Mouse (Mus musculus): ENCODE data around the gene Inmt. TPM values are rescaled to one million over a fixed set of nuclear protein-coding genes. Genes with fewer than 3 reads are reported as not detected.
"Not testable (repeated sequence)": the region's sequence is repeated elsewhere in the genome, so short reads cannot be mapped to it uniquely, and the experiment has no call there.

The Inmt gene
- polyA plus RNA-seq, 1 experiment from 2014 or later = 0.71 TPM

- H3K9ac ChIP-seq; H3K4me3 ChIP-seq; H3K27me3 ChIP-seq; ATAC-seq (ENCODE audit: low FRiP score, low read depth); H3K36me3 ChIP-seq; H3K4me2 ChIP-seq (replicated peaks); H3K4me1 ChIP-seq; H3K9me3 ChIP-seq; H3K27ac ChIP-seq: not testable (repeated sequence)
- WGBS = 92% methylated on average over 17 of the region's 17 CpGs
Measured at GRCm38 (mm10) chr6:55187827-55188226, 13.0 kb upstream of the Inmt start.

GRCm38 (mm10) chr6:55182655-55183430 lies 8.0 kb upstream of the Inmt start:
- Histone ChIP-seq H3K9me3 (no peaks in the 10 kb centered on the region; the same call in 1 of the 2 replicates), H3K27ac (no peak overlapping the region), H3K4me2 (replicated peaks) (no peak overlapping the region), H3K4me1 (no peaks in the 10 kb centered on the region), H3K9ac (no peak overlapping the region), H3K36me3 (no peaks in the 10 kb centered on the region), H3K4me3 (no peak overlapping the region), H3K27me3 (no peaks in the 10 kb centered on the region)
- 88% methylated on average over 1 of the region's 1 CpGs for WGBS
- no peak for ATAC-seq (ENCODE audit: low FRiP score, low read depth)

- WGBS = 83% methylated on average over 7 of the region's 7 CpGs
- no peaks in the 10 kb centered on the region for H3K9me3 ChIP-seq
- no peak overlapping the region for H3K4me2 ChIP-seq (replicated peaks)
- peaks cover 6% of the 10 kb centered on the region for H3K4me1 ChIP-seq
- no peaks in the 10 kb centered on the region for H3K36me3 ChIP-seq
- no peaks in the 10 kb centered on the region for H3K27me3 ChIP-seq
- H3K4me3 ChIP-seq = no peak overlapping the region
- no peak for ATAC-seq (ENCODE audit: low FRiP score, low read depth)
- H3K27ac ChIP-seq = no peak overlapping the region
- no peak overlapping the region for H3K9ac ChIP-seq
Measured at GRCm38 (mm10) chr6:55179560-55179959, 4.7 kb upstream of the Inmt start.

GRCm38 (mm10) chr6:55177060-55177732 lies 2.4 kb upstream of the Inmt start:
- Histone ChIP-seq H3K36me3 (no peaks in the 10 kb centered on the region), H3K27me3 (no peaks in the 10 kb centered on the region), H3K4me3 (no peak overlapping the region), H3K27ac (no peak overlapping the region), H3K4me1 (peaks cover 8% of the 10 kb centered on the region), H3K9ac (no peak overlapping the region), H3K9me3 (no peaks in the 10 kb centered on the region), H3K4me2 (replicated peaks) (no peak overlapping the region)
- WGBS = 51% methylated on average over 12 of the region's 12 CpGs
- ATAC-seq (ENCODE audit: low FRiP score, low read depth) = no peak

- 53% methylated on average over 5 of the region's 5 CpGs for WGBS
- no peak for ATAC-seq (ENCODE audit: low FRiP score, low read depth)
- no peaks in the 10 kb centered on the region for H3K36me3 ChIP-seq
- H3K9ac ChIP-seq = no peak overlapping the region
- no peak overlapping the region for H3K4me2 ChIP-seq (replicated peaks)
- H3K9me3 ChIP-seq = no peaks in the 10 kb centered on the region
- peaks cover 8% of the 10 kb centered on the region for H3K4me1 ChIP-seq
- no peak overlapping the region for H3K27ac ChIP-seq
- H3K27me3 ChIP-seq = no peaks in the 10 kb centered on the region
- no peak overlapping the region for H3K4me3 ChIP-seq
Measured at GRCm38 (mm10) chr6:55175892-55176291, 1.0 kb upstream of the Inmt start.

- Histone ChIP-seq H3K9ac (no peak overlapping the region), H3K9me3 (no peaks in the 10 kb centered on the region), H3K4me2 (replicated peaks) (no peak overlapping the region), H3K36me3 (no peaks in the 10 kb centered on the region), H3K27me3 (no peaks in the 10 kb centered on the region), H3K27ac (no peak overlapping the region), H3K4me3 (no peak overlapping the region), H3K4me1 (peaks cover 8% of the 10 kb centered on the region)
- 47% methylated on average over 2 of the region's 2 CpGs for WGBS
- no peak for ATAC-seq (ENCODE audit: low FRiP score, low read depth)
Measured at GRCm38 (mm10) chr6:55175456-55175855, 613 bp upstream of the Inmt start.

GRCm38 (mm10) chr6:55173941-55174349 lies 898 bp downstream of the Inmt start:
- Histone ChIP-seq H3K4me3 (no peak overlapping the region), H3K4me1 (peaks cover 8% of the 10 kb centered on the region), H3K9me3 (no peaks in the 10 kb centered on the region), H3K27me3 (no peaks in the 10 kb centered on the region), H3K27ac (no peak overlapping the region), H3K36me3 (no peaks in the 10 kb centered on the region), H3K9ac (no peak overlapping the region), H3K4me2 (replicated peaks) (no peak overlapping the region)
- ATAC-seq (ENCODE audit: low FRiP score, low read depth) = no peak
- 46% methylated on average over 3 of the region's 3 CpGs for WGBS

GRCm38 (mm10) chr6:55173171-55173570 lies 1.7 kb downstream of the Inmt start:
- no peaks in the 10 kb centered on the region for H3K36me3 ChIP-seq
- no peak for ATAC-seq (ENCODE audit: low FRiP score, low read depth)
- H3K9ac ChIP-seq = no peak overlapping the region
- no peaks in the 10 kb centered on the region for H3K27me3 ChIP-seq
- H3K4me3 ChIP-seq = no peak overlapping the region
- no peak overlapping the region for H3K27ac ChIP-seq
- H3K4me1 ChIP-seq = peaks cover 8% of the 10 kb centered on the region
- H3K9me3 ChIP-seq = no peaks in the 10 kb centered on the region
- no peak overlapping the region for H3K4me2 ChIP-seq (replicated peaks)
- WGBS = 66% methylated on average over 10 of the region's 10 CpGs

- H3K9me3 ChIP-seq = no peaks in the 10 kb centered on the region
- H3K36me3 ChIP-seq = no peaks in the 10 kb centered on the region
- ATAC-seq (ENCODE audit: low FRiP score, low read depth) = no peak
- H3K9ac ChIP-seq = no peak overlapping the region
- H3K4me3 ChIP-seq = no peak overlapping the region
- H3K27me3 ChIP-seq = no peaks in the 10 kb centered on the region
- no peak overlapping the region for H3K27ac ChIP-seq
- H3K4me1 ChIP-seq = peaks cover 8% of the 10 kb centered on the region
- no peak overlapping the region for H3K4me2 ChIP-seq (replicated peaks)
- 59% methylated on average over 4 of the region's 4 CpGs for WGBS
Measured at GRCm38 (mm10) chr6:55171638-55172037, 3.2 kb downstream of the Inmt start.

- 61% methylated on average over 5 of the region's 5 CpGs for WGBS
- no peaks in the 10 kb centered on the region for H3K36me3 ChIP-seq
- 0 out of 2 replicates have a peak, but pooled peaks cover 3% of the 10 kb centered on the region for H3K27me3 ChIP-seq
- no peak overlapping the region for H3K27ac ChIP-seq
- H3K9ac ChIP-seq = no peak overlapping the region
- no peak overlapping the region for H3K4me3 ChIP-seq
- ATAC-seq (ENCODE audit: low FRiP score, low read depth) = no peak
- H3K4me2 ChIP-seq (replicated peaks) = no peak overlapping the region
- peaks cover 5% of the 10 kb centered on the region for H3K4me1 ChIP-seq
- no peaks in the 10 kb centered on the region for H3K9me3 ChIP-seq
Measured at GRCm38 (mm10) chr6:55169818-55170217, 5.0 kb downstream of the Inmt start.

GRCm38 (mm10) chr6:55166777-55167463 lies 7.9 kb downstream of the Inmt start:
- Histone ChIP-seq H3K27me3 (0 out of 2 replicates have a peak, but pooled peaks cover 3% of the 10 kb centered on the region), H3K4me2 (replicated peaks) (no peak overlapping the region), H3K9me3 (no peaks in the 10 kb centered on the region), H3K9ac (no peak overlapping the region), H3K4me1 (no peaks in the 10 kb centered on the region), H3K36me3 (no peaks in the 10 kb centered on the region), H3K4me3 (no peak overlapping the region), H3K27ac (no peak overlapping the region)
- ATAC-seq (ENCODE audit: low FRiP score, low read depth) = peak; percentile 61; the same call in 1 of the 2 replicates
- WGBS = 50% methylated on average over 7 of the region's 7 CpGs

- H3K4me3 ChIP-seq = no peak overlapping the region
- H3K36me3 ChIP-seq = no peaks in the 10 kb centered on the region
- H3K27me3 ChIP-seq = 0 out of 2 replicates have a peak, but pooled peaks cover 3% of the 10 kb centered on the region
- no peak overlapping the region for H3K4me2 ChIP-seq (replicated peaks)
- no peak overlapping the region for H3K9ac ChIP-seq
- WGBS = 84% methylated on average over 8 of the region's 8 CpGs
- H3K27ac ChIP-seq = no peak overlapping the region
- no peaks in the 10 kb centered on the region for H3K9me3 ChIP-seq
- ATAC-seq (ENCODE audit: low FRiP score, low read depth) = no peak
- H3K4me1 ChIP-seq = no peaks in the 10 kb centered on the region
Measured at GRCm38 (mm10) chr6:55163046-55163584, 11.7 kb downstream of the Inmt start.
